Mouse (Mus musculus): ENCODE data around the gene Zdhhc19. TPM values are rescaled to one million over a fixed set of nuclear protein-coding genes. Genes with fewer than 3 reads are reported as not detected.
A peak's percentile ranks its signal among the peaks of the same experiment; 100 is the strongest.

Zdhhc19 gene
- polyA plus RNA-seq, 1 experiment, result 0.42 TPM

- Histone ChIP-seq H3K36me3 (ENCODE audit: control insufficient read depth, insufficient read depth, low read length) (peaks cover 31% of the 10 kb centered on the region), H3K4me3 (ENCODE audit: low read depth, low read length) (no peak overlapping the region), H3K27ac (ENCODE audit: insufficient read depth, low read depth, low read length) (peak overlapping the region; percentile 42; the same call in 1 of the 2 replicates), H3K4me1 (ENCODE audit: control insufficient read depth, insufficient read depth, insufficient read length, low read length) (peaks cover 7% of the 10 kb centered on the region; the same call in 1 of the 2 replicates), H3K27me3 (ENCODE audit: control insufficient read depth, insufficient read depth, low read length) (no peaks in the 10 kb centered on the region)
- TF ChIP-seq POLR2A (IDR thresholded peaks at IDR 0.05; ENCODE audit: low read depth, low read length) (no peak), CTCF (IDR thresholded peaks at IDR 0.05; ENCODE audit: extremely low read depth, insufficient read length, insufficient replicate concordance, low read depth, low read length) (no peak)
- WGBS, result 38% methylated on average over 1 of the region's 1 CpGs
These were observed 39.3 kb upstream of the Zdhhc19 start for GRCm38 (mm10) chr16:32456761-32457160.

DNA sequence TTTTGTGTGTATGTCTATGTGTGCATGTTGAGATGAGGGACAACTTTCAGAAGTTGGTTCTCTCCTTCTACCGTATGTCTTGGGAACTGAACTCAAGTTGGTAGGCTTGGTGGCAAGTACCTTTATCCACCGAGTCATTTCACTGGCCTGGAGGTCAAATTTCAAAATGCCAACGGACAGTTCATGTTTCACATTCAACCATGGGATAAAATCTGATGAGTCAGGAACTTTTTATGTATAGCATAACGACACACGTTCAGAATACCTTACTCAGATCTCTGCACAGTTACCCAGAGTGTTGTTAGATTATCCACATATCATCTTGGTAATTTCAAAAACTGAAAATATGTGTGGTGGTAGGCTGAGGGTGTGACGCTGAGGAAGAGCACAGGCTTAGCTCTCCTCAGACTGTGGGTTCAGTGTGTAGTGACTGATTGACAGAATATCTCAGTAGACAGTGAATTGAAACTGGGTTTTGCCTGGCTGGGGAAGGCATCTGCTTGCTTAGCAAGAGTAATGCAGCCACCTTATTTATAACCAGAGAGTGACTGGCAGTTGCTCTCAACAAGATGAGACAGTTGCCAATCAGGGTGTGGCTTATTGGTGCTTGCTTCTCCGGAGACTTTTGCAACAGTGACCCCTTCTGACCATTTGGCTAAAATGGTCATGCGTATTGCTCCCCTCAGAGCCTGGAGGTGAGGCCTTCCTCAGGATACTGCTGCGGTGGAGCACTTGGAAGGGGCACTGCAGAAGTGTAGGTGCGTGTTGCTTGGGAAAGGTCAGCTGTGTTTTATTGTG, 38.3 kb upstream of the Zdhhc19 start:
- peaks cover 29% of the 10 kb centered on the region for H3K36me3 ChIP-seq (ENCODE audit: control insufficient read depth, insufficient read depth, low read length)
- H3K4me1 ChIP-seq (ENCODE audit: control insufficient read depth, insufficient read depth, insufficient read length, low read length), result peaks cover 9% of the 10 kb centered on the region; the same call in 1 of the 2 replicates
- H3K27me3 ChIP-seq (ENCODE audit: control insufficient read depth, insufficient read depth, low read length), result no peaks in the 10 kb centered on the region
- peak; percentile 59; the same call in 1 of the 2 replicates for TF ChIP-seq CTCF (IDR thresholded peaks at IDR 0.05; ENCODE audit: extremely low read depth, insufficient read length, insufficient replicate concordance, low read depth, low read length)
- no peak for TF ChIP-seq POLR2A (IDR thresholded peaks at IDR 0.05; ENCODE audit: low read depth, low read length)
- no peak overlapping the region for H3K4me3 ChIP-seq (ENCODE audit: low read depth, low read length)
- WGBS, result 43% methylated on average over 10 of the region's 10 CpGs
- H3K27ac ChIP-seq (ENCODE audit: insufficient read depth, low read depth, low read length), result peak overlapping the region; percentile 71

DNA sequence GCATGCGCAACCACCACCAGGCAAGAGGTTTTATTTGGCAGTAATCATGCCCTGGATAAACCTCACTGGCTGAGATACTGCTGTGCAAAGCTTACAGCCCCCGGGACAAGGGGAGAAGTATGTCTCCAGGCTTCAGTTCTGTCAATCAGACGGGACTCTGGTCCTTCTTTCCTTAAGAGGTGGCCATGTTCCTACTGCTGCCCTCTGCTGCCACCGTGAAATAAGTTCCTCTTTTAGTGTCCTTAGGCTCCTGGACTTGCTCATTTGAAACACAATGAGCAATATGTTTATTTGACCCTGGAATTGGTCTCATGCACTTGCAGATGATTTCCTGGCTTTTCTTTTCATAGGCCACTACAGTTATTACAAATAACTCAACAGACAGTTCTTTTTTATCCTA, 35.5 kb upstream of the Zdhhc19 start:
- H3K36me3 ChIP-seq (ENCODE audit: control insufficient read depth, insufficient read depth, low read length), result peaks cover 26% of the 10 kb centered on the region
- peaks cover 16% of the 10 kb centered on the region; the same call in 1 of the 2 replicates for H3K4me1 ChIP-seq (ENCODE audit: control insufficient read depth, insufficient read depth, insufficient read length, low read length)
- no peaks in the 10 kb centered on the region for H3K27me3 ChIP-seq (ENCODE audit: control insufficient read depth, insufficient read depth, low read length)
- H3K4me3 ChIP-seq (ENCODE audit: low read depth, low read length), result no peak overlapping the region
- TF ChIP-seq POLR2A (IDR thresholded peaks at IDR 0.05; ENCODE audit: low read depth, low read length) (no peak), CTCF (IDR thresholded peaks at IDR 0.05; ENCODE audit: extremely low read depth, insufficient read length, insufficient replicate concordance, low read depth, low read length) (no peak)
- 58% methylated on average over 4 of the region's 4 CpGs for WGBS
- no peak overlapping the region for H3K27ac ChIP-seq (ENCODE audit: insufficient read depth, low read depth, low read length)

DNA sequence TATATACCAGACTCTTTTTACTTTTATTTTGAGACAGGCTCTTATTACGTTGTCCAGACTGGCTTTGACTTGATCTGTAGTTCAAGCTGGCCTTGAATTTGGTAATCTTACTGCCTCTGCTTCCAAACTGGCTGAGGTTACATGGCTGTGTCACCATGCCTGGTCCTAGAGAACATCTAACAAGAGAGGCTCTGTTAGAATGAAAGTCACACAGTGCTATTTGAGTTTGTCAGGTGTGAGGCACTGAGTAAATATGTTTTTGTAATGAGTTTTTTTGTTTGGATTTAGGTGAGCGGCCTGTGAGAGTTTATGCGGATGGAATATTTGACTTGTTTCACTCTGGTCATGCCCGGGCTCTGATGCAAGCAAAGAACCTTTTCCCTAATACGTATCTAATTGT, 34.4 kb upstream of the Zdhhc19 start:
- no peaks in the 10 kb centered on the region for H3K27me3 ChIP-seq (ENCODE audit: control insufficient read depth, insufficient read depth, low read length)
- H3K4me1 ChIP-seq (ENCODE audit: control insufficient read depth, insufficient read depth, insufficient read length, low read length), result peaks cover 13% of the 10 kb centered on the region; the same call in 1 of the 2 replicates
- TF ChIP-seq CTCF (IDR thresholded peaks at IDR 0.05; ENCODE audit: extremely low read depth, insufficient read length, insufficient replicate concordance, low read depth, low read length) (no peak), POLR2A (IDR thresholded peaks at IDR 0.05; ENCODE audit: low read depth, low read length) (no peak)
- H3K27ac ChIP-seq (ENCODE audit: insufficient read depth, low read depth, low read length), result no peak overlapping the region
- no peak overlapping the region for H3K4me3 ChIP-seq (ENCODE audit: low read depth, low read length)
- H3K36me3 ChIP-seq (ENCODE audit: control insufficient read depth, insufficient read depth, low read length), result peaks cover 29% of the 10 kb centered on the region
- WGBS, result 96% methylated on average over 5 of the region's 5 CpGs

GRCm38 (mm10) chr16:32462950-32463349, 33.1 kb upstream of the Zdhhc19 start:
- peak overlapping the region; percentile 36 for H3K27ac ChIP-seq (ENCODE audit: insufficient read depth, low read depth, low read length)
- H3K27me3 ChIP-seq (ENCODE audit: control insufficient read depth, insufficient read depth, low read length), result no peaks in the 10 kb centered on the region
- H3K36me3 ChIP-seq (ENCODE audit: control insufficient read depth, insufficient read depth, low read length), result peaks cover 35% of the 10 kb centered on the region
- no peak for TF ChIP-seq POLR2A (IDR thresholded peaks at IDR 0.05; ENCODE audit: low read depth, low read length)
- no peak for TF ChIP-seq CTCF (IDR thresholded peaks at IDR 0.05; ENCODE audit: extremely low read depth, insufficient read length, insufficient replicate concordance, low read depth, low read length)
- H3K4me3 ChIP-seq (ENCODE audit: low read depth, low read length), result 0 out of 2 replicates have a peak overlapping the region, but pooled peaks have one; percentile 0
- WGBS, result 47% methylated on average over 16 of the region's 16 CpGs
- H3K4me1 ChIP-seq (ENCODE audit: control insufficient read depth, insufficient read depth, insufficient read length, low read length), result peaks cover 11% of the 10 kb centered on the region; the same call in 1 of the 2 replicates

DNA sequence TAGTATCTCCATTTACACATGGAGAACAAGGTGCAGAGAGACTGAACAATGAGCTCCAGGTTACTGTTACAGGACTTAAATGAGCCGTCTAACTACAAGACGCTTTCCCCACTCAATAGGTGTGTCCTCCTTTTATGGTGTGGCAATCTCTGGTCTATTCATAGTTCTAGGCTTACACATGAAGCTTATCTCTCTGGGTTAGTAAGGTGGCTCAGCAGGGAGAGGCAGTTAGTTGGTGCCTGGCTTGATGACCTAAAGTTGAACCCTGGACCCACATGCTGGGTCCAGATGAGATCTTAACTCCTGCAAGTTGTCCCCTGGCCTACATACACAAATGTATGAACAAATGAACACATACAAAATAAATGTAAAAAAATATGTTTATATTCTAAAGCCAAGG, 32.6 kb upstream of the Zdhhc19 start:
- WGBS, result 32% methylated on average over 2 of the region's 2 CpGs
- no peak overlapping the region for H3K4me3 ChIP-seq (ENCODE audit: low read depth, low read length)
- H3K27me3 ChIP-seq (ENCODE audit: control insufficient read depth, insufficient read depth, low read length), result no peaks in the 10 kb centered on the region
- TF ChIP-seq POLR2A (IDR thresholded peaks at IDR 0.05; ENCODE audit: low read depth, low read length), result no peak
- TF ChIP-seq CTCF (IDR thresholded peaks at IDR 0.05; ENCODE audit: extremely low read depth, insufficient read length, insufficient replicate concordance, low read depth, low read length), result no peak
- peak overlapping the region; percentile 36; the same call in 1 of the 2 replicates for H3K27ac ChIP-seq (ENCODE audit: insufficient read depth, low read depth, low read length)
- peaks cover 38% of the 10 kb centered on the region for H3K36me3 ChIP-seq (ENCODE audit: control insufficient read depth, insufficient read depth, low read length)
- H3K4me1 ChIP-seq (ENCODE audit: control insufficient read depth, insufficient read depth, insufficient read length, low read length), result peaks cover 9% of the 10 kb centered on the region; the same call in 1 of the 2 replicates

- H3K27ac ChIP-seq (ENCODE audit: insufficient read depth, low read depth, low read length), result no peak overlapping the region
- no peaks in the 10 kb centered on the region for H3K27me3 ChIP-seq (ENCODE audit: control insufficient read depth, insufficient read depth, low read length)
- H3K4me3 ChIP-seq (ENCODE audit: low read depth, low read length), result no peak overlapping the region
- TF ChIP-seq CTCF (IDR thresholded peaks at IDR 0.05; ENCODE audit: extremely low read depth, insufficient read length, insufficient replicate concordance, low read depth, low read length) (no peak), POLR2A (IDR thresholded peaks at IDR 0.05; ENCODE audit: low read depth, low read length) (no peak)
- H3K4me1 ChIP-seq (ENCODE audit: control insufficient read depth, insufficient read depth, insufficient read length, low read length), result peaks cover 9% of the 10 kb centered on the region; the same call in 1 of the 2 replicates
- peaks cover 45% of the 10 kb centered on the region for H3K36me3 ChIP-seq (ENCODE audit: control insufficient read depth, insufficient read depth, low read length)
- WGBS, result 0% methylated on average over 1 of the region's 1 CpGs
These were observed 31.2 kb upstream of the Zdhhc19 start for GRCm38 (mm10) chr16:32464908-32465307.

All from small intestine, adult 2 months (tissue).